Mouse (Mus musculus) heart, adult 9 months (tissue): ENCODE measurements around the gene Tap1.

Experiments used
- DNase-seq, 2 experiments: peaks; one replicate each; pipeline ENCODE4 v3.0.0; 2022; ENCODE audit warnings: low spot score in 2 of 2

Gene Tap1

GRCm38 (mm10) chr17:34179913-34180859, 7.2 kb upstream of the Tap1 start:
- DNase-seq, result no peak

DNA sequence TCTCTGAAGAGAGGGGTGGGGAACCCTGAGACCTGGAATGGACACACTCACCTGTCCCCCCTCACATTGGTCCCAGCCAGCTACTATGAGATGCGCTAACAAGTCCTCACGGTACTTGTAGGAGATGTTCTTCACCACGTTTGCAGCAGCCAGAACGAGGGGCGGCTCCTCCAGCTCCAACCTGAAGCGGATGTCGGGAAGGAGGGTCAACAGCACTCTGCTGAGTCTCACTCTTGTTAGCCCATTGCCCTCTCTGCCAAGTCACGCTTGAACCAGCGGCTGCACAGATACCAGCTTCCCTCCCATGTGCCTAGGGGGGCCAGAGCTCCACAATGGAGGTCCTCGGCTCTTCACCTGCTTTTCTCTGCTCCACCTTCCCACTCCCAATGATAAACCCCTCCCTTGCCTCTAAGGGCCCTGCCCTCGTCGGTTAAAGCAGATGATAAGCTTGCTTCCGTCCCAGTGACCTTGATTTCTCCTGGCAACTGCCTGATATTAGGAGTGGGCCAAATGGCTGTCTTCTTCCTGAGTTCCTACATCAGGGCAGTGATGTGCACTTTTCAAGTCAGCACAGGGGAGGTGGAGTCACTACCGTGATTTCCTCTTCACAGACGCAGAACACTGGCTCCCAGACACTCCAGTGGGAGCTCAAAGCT, 3.7 kb upstream of the Tap1 start:
- DNase-seq, result no peak

- DNase-seq, result no peak
Measured at GRCm38 (mm10) chr17:34185526-34185925, 1.8 kb upstream of the Tap1 start.

DNA sequence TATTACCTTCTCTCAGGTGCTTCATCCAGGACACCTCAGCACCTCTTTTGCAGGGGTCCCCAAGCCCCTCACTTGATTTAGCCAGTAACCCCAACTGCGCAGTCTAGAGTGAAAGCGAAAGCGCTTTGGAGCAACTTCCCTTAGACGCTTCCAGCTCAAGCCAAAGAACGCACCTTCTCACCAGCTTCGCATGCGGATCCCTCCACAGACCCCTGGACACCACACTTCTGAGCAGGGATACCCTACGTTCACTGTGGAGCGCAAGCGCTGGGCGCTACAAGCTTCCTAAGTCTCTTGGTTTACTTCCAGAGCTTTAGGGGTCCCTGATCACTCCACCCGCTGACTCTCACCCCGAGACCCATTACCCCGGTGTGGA, 480 bp upstream of the Tap1 start:
- no peak for DNase-seq

- peak in 1 of 2 experiments; percentile 41 for DNase-seq
Measured at GRCm38 (mm10) chr17:34188010-34188409, 657 bp downstream of the Tap1 start.

GRCm38 (mm10) chr17:34188986-34189385, 1.6 kb downstream of the Tap1 start:
- no peak for DNase-seq

GRCm38 (mm10) chr17:34192852-34193251, 5.5 kb downstream of the Tap1 start:
- no peak for DNase-seq

DNA sequence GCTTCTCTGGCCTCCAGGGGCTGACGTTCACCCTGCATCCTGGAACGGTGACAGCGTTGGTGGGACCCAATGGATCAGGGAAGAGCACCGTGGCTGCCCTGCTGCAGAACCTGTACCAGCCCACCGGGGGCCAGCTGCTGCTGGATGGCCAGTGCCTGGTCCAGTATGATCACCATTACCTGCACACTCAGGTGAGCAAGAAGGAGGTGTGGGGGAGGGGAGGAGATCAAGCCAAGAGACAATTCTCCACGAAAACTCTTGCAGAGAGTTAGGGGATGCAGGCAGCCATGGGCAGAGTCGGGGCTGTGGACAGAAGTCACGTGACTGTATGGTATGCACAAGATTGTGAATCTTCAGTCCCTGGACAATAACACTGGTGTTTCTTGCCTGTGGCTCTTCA, 6.1 kb downstream of the Tap1 start:
- no peak for DNase-seq

DNA sequence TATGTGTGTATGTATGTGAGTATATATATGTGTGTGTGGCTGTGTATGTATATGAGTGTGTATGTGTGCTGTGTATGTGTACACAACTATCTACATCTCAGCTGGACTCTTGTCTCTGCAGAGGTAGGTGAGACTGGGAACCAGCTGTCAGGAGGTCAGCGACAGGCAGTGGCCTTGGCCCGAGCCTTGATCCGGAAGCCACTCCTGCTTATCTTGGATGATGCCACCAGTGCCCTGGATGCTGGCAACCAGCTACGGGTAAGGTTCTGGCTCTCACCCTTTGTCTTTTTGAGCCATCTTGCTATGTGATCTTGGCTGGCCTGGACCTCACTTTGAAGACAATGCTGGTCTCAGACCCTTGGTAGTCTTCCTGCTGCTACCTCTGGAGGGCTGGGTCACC, 7.4 kb downstream of the Tap1 start:
- no peak for DNase-seq

- no peak for DNase-seq
Measured at GRCm38 (mm10) chr17:34196491-34196890, 9.1 kb downstream of the Tap1 start.

DNA sequence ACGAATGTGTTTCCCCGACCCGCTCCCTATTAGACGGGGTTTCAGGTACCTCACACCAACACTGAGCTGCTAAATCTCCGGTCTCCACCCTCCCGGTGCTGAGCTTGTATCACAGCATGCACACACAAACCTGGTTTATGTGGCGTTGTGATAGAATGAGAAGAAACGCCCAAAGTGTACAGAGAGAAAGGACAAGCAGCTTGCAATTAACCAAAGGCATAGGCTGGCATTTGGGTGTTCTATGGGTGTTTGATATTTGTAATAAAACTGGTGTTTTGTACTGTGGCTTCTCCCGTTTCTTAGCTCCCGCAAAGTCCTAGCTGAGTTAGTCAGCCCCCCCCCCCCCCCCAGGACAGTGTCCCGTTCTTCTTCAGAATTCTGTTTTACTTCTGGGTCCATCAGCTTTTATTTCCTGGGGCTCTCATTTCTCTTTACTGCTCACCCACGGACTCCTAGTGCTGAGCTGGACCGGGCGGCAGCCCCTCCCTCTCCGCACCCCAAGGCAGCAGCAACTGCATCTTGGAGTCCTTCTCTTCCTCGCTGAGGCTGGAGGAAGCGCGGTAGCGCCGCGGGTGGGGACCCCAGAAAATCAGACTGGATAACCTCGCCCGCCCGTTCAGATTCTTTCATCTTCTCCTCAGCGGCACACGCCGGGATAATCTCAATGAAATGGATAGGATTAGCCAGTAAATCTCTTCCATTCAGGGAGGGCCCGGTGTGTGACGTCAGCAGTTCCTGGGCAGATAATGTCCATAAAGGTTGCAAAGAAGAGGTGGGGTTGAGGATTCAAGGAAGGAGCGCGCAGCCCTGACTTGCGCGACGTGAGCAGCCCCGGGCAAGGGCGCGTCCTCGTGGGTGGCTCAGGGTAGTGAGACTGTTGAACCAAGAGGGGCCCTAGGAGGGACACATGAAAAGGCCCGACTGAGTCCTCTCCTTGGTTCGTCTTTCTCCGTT, 9.9 kb downstream of the Tap1 start, which contains the start of gene Psmb8:
Gene Psmb8, plus strand, starts transcription at position 781 of the 954 bp plus-strand sequence.
- peak; percentile 90 to 91 for DNase-seq

DNA sequence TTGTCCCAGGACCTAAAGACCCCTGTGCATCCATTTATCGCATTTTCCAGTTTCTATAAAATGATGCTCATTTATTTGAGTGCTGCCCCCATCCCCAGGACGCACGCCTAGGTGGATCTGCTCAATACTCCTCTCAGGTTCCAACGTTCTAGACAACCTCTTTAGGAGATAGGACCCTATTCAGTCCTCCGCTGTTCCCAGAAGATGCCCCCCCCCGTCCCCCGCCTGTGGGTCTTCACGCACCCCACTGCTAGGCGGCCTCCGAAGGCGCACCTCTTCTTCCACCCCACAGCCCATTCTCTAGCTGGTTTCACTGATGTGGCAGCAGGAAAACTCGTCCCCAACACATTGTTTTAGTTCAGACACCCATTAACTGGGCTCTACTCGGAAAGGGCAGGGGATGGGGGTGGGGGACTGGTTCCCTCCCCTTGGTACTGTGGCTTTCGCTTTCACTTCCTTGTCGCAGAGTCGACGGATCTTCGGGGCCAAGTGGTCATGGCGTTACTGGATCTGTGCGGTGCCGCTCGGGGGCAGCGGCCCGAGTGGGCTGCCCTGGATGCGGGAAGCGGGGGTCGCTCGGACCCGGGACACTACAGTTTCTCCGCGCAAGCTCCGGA, 10.7 kb downstream of the Tap1 start:
- DNase-seq, result peak; percentile 79 to 85

- DNase-seq, result no peak
Measured at GRCm38 (mm10) chr17:34198521-34198912, 11.2 kb downstream of the Tap1 start.

DNA sequence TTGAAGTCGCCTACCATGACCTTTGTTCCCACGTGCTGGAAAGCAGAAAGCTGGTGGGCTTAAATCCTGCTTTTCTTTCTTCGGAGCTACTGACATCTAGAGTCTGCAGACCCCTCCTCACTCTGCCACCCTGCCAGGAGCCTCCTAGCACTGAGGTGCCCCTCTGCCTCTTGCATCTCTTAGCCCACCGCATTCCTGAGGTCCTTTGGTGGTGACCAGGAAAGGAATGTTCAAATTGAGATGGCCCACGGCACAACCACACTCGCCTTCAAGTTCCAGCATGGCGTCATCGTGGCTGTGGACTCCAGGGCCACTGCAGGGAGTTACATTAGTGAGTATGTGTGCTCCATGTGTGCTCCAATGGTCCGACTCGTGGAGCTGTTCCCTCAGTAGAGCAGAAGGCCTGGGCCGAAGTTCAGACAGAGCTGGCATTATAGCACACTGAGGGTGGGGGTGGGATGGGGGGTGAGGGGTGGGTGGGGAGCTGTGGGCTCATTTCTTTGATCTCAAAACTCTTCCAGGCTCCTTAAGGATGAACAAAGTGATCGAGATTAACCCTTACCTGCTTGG, 11.8 kb downstream of the Tap1 start:
- DNase-seq, result no peak

DNA sequence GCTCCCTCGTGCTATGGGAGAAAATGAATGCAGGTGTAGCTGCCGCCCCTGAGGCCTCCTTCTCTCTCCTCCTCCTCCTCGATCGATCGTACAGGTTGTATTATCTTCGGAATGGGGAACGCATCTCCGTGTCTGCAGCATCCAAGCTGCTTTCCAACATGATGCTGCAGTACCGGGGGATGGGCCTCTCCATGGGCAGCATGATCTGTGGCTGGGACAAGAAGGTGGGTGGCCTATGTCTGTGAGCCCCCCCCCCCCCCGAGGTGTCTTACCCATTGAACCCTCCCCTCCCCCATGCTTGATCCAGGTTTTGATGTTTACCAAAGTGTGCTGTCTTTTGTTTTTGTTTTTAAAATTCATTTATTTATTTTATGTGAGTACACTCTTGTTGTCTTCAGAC, 12.7 kb downstream of the Tap1 start:
- DNase-seq, result no peak

- no peak for DNase-seq
Measured at GRCm38 (mm10) chr17:34200772-34201505, 13.6 kb downstream of the Tap1 start.

DNA sequence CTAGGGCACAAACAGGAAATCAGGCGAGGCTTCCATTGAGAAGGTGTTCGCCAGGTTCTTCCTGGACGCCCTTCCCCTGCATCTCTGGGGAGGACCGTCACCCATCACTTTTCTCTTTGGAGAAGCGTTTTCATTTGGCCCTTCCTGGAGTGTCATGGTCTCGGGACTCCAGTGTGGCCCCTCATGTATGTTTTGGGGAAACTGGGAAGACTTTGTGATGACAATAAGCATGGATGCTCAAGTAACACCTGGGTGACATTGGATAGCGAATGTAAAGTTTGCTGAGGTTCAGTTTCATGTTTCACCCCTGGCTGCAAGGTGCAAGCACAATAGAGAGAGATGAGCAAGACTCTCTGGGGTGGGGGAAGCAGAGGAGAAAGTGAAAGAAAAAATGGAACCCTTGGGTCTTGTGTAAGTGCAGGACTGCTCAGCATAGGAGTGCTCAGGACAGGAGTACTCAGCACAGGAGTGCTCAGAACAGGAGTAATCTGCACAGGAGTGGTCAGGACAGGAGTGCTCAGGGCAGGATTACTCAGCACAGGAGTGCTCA, 14.2 kb downstream of the Tap1 start:
- no peak for DNase-seq

DNA sequence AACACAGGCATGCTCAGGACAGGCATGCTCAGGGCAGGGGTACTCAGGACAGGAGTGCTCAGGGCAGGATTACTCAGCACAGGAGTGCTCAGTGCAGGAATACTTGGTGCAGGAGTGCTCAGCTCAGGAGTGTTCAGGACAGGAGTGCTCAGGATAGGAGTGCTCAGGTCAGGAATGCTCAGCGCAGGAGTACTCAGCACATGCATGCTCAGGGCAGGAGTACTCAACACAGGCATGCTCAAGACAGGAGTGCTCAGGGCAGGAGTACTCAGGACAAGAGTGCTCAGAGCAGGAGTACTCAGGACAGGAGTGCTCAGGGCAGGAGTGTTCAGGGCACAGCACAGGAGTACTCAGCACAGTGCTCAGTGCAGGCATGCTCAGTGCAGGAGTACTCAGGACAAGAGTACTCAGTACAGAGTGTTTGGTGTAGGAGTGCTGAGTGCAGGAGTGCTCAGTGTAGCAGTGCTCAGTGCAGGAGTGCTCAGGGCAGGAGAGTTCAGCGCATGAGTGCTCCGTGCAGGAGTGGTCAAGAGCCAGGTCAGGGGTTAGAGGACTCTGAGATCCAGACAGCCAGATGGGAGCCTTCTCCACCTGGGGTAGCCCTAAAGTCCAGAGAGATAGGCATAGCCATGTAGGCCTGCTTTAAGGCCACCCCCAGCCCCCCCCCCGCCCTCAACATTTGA, 15.5 kb downstream of the Tap1 start:
- no peak for DNase-seq

GRCm38 (mm10) chr17:34203444-34203843, 16.1 kb downstream of the Tap1 start, which contains the start of gene Tap2:
Gene Tap2 (plus strand): TSS chr17:34203527.
- DNase-seq, result no peak
